Mouse (Mus musculus): ENCODE measurements around the gene Atoh8.

- TF ChIP-seq CTCF (IDR thresholded peaks at IDR 0.05; ENCODE audit: control insufficient read depth, insufficient read depth, insufficient read length) (no peak), USF1 (IDR thresholded peaks at IDR 0.05; ENCODE audit: low read depth) (no peak), MAX (IDR thresholded peaks at IDR 0.05) (no peak), CEBPB (IDR thresholded peaks at IDR 0.05; ENCODE audit: low read depth) (no peak), MYOG (IDR thresholded peaks at IDR 0.05; ENCODE audit: control insufficient read depth, extremely low read depth, insufficient read length) (no peak), MYOD1 (IDR thresholded peaks at IDR 0.05; ENCODE audit: control insufficient read depth, insufficient read length, low read depth) (no peak)
Measured at GRCm38 (mm10) chr6:72223892-72224291, 11.5 kb downstream of the Atoh8 start.
